Mouse (Mus musculus): ENCODE results near the gene Rbm47.

The Rbm47 gene

DNA sequence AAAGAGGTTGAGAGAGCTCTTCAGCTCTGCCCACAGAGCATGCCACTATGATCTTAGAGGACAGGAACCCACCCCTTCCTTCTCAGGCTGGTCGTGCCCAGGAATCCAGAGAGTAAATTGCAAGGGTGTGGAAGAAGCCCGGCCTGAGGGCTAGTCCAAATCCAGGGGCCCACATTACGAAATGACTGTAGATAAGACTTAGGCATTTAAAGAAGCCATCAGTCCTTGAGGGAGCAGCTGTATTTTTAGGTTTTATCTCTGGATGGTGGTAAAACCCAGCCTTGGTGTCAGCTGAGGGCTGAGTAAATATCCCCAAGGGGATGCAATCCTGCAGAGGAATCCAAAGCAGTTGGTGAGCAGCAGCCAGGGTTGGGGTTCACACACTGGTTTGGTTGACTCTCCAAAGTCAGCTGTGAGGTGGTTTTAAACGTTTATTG is 6.7 kb downstream of the Rbm47 start:
- no peak for DNase-seq (ENCODE audit: extremely low read depth, low read depth, low spot score)

- DNase-seq (ENCODE audit: extremely low read depth, low read depth, low spot score) = no peak
These were observed 7.2 kb downstream of the Rbm47 start for GRCm38 (mm10) chr5:66165748-66166147.

GRCm38 (mm10) chr5:66156431-66156962 is 16.4 kb downstream of the Rbm47 start:
- no peak for DNase-seq (ENCODE audit: extremely low read depth, low read depth, low spot score)

GRCm38 (mm10) chr5:66154616-66155015 is 18.3 kb downstream of the Rbm47 start:
- DNase-seq (ENCODE audit: extremely low read depth, low read depth, low spot score) = no peak

DNA sequence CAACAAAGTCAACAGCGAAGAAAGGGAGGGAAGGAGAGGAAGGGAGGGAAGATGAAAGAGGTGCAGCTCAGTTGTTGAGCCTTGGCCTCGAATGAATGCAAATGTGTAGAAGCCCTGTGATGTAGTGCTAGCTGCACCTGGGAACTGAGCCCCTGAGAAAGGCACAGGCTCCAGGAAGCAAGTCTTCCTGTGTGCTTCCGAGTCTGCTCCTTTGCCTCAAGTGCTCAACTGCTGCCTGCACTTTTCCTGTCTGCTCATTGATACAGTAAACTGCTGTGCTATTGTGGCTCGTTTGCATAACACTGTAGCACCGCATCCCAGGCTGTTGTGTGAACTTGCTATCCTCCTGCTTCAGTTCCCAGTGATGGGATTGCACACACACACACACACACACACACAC is 19.4 kb downstream of the Rbm47 start:
- no peak for DNase-seq (ENCODE audit: extremely low read depth, low read depth, low spot score)

DNA sequence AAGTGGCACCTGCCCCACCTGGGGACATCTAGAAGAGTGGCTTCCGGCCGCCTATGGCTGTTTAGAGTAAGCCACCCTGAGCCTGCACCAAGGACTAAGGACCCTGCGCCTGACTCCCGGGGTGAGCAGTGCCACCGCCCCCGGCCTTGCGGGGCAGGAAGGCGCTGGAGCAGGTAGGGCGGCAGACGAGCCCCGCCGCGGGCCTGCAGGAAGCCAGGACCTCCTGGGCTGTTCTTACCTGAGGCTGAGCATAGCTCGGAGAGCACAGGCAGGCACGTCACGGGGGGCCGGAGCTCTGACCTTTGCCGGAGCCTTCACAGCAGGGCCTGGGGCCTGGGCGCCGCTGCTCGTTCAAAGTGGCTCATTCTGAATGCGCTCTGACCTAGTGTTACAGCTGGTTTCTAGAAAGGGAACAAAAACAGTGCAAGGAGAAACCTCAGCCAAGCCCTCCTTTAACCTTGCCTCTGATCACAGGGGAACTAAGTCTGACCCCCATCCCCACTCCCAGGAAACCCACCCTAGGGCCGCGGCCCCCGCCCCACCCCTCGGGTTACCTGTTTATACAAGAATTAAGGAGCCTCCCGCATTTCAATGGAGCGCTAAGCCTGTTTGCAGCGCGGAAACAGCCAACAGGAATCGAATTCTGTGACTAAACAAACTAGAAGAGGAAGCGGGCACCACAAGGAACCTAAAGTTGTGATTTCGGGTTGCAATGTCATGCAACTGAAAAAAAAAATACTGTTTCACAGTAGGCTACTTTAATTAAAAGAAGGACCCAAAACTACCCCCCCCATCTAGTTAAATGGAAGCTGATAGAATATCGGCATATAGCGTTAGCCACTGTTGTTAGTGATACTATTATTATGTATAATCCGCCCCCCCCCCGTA is 21.4 kb downstream of the Rbm47 start:
- no peak for DNase-seq (ENCODE audit: extremely low read depth, low read depth, low spot score)

DNA sequence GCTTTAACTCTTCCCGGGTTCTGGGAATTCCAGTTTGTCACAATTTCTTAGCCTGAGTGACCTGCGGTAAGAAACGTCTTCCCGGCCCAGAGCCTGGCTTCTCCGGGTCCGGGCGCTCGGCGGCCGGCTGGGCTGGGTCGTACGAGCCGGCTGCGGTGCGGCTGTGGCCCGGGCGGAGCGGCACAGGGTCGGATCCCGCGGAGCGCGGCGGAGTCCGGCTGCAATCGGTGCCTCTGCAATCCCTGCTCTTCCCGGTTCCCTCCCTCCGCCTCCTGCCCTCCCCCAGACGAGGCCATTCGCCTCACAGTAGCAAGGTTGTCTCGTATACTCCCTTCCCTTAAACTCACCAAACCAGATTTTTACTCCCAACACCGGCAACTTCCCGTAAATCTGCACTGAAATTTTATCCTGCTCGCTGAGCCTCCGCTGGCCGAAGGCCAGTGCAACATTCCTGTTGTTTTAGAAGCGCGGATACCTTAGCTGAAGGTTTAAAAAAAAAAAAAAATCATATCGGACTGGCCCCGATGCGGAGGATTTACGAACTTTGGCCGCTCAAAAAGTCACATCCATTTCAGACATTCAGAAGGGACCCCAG is 22.1 kb downstream of the Rbm47 start:
- DNase-seq (ENCODE audit: extremely low read depth, low read depth, low spot score) = no peak

GRCm38 (mm10) chr5:66150106-66150705 is 22.7 kb downstream of the Rbm47 start:
- no peak for DNase-seq (ENCODE audit: extremely low read depth, low read depth, low spot score)

DNA sequence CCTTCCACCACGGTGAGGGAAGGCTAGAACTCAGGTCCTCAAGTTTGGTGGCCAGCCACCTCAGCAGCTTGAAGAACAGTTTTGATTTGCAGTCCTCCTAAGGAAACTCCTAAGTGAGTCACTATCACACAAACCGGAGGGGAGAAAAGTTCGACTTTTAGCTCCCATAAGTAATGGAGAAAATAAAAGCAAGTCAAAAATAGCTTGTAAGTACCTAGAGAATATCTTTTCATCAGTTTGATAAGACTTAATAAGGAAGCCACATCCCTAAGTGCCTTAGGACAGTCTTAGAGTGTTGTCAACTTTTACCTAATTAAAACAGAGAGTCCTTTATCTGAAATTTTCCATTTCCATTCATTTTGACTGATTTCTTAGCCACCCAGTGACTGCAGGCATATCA is 23.3 kb downstream of the Rbm47 start:
- DNase-seq (ENCODE audit: extremely low read depth, low read depth, low spot score) = no peak

- DNase-seq (ENCODE audit: extremely low read depth, low read depth, low spot score) = no peak
These were observed 23.8 kb downstream of the Rbm47 start for GRCm38 (mm10) chr5:66149111-66149510.

DNA sequence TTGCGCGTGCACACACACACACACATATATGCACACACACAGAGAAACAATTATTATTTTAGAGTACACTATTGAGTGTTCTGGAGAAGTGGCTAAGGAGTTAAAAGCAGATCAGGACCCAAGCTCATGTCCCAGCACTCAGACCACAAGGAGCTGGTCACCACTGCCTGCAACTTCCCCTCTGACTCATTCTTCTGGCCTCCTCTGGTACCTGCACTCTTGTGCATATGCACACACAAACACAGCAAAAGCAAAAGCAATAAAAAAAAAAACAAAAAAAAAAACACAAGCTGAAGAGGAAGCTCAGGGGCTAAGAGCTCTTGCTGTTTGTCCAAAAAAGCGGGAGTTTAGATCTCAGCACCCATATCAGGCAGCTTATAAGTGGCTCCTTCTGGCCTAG is 25.6 kb downstream of the Rbm47 start:
- no peak for DNase-seq (ENCODE audit: extremely low read depth, low read depth, low spot score)

GRCm38 (mm10) chr5:66145583-66145982 is 27.3 kb downstream of the Rbm47 start:
- DNase-seq (ENCODE audit: extremely low read depth, low read depth, low spot score) = no peak

GRCm38 (mm10) chr5:66143093-66144032 is 29.6 kb downstream of the Rbm47 start:
- DNase-seq (ENCODE audit: extremely low read depth, low read depth, low spot score) = peak; percentile 92

GRCm38 (mm10) chr5:66141474-66141873 is 31.4 kb downstream of the Rbm47 start:
- DNase-seq (ENCODE audit: extremely low read depth, low read depth, low spot score) = peak; percentile 91

- peak; percentile 96 for DNase-seq (ENCODE audit: extremely low read depth, low read depth, low spot score)
These were observed 33.2 kb downstream of the Rbm47 start for GRCm38 (mm10) chr5:66139634-66140295.

- DNase-seq (ENCODE audit: extremely low read depth, low read depth, low spot score) = no peak
These were observed 33.7 kb downstream of the Rbm47 start for GRCm38 (mm10) chr5:66139171-66139570.

DNA sequence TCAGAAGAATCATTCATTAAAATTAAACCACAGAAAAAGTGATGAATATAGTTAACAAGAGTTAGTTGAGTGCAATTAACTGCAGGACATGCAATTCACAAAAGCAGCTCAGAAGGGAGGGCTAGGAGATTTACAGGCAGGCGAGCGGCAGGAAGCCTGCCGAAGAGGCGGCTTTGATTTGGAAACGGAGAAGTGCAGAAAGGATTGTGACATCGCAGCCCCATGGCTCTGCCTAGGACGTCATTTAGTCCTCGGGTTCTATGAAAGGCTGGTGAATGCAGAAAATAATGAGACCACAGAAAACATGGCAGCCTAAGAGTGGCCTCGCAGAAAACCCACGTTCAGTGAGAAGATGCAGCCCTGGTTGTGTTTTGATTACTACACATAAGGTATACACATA is 34.3 kb downstream of the Rbm47 start:
- DNase-seq (ENCODE audit: extremely low read depth, low read depth, low spot score) = no peak

GRCm38 (mm10) chr5:66137250-66137649 is 35.7 kb downstream of the Rbm47 start:
- no peak for DNase-seq (ENCODE audit: extremely low read depth, low read depth, low spot score)

GRCm38 (mm10) chr5:66135853-66136210 is 37.1 kb downstream of the Rbm47 start:
- no peak for DNase-seq (ENCODE audit: extremely low read depth, low read depth, low spot score)

- peak; percentile 92 for DNase-seq (ENCODE audit: extremely low read depth, low read depth, low spot score)
These were observed 37.6 kb downstream of the Rbm47 start for GRCm38 (mm10) chr5:66135161-66135852.

Measured in fat pad, adult 2 months (tissue).